Mouse (Mus musculus): Measurements from ENCODE around the gene Tprg.

Tprg gene

GRCm38 (mm10) chr16:25425376-25425775, 138.8 kb downstream of the Tprg start:
- DNase-seq (ENCODE audit: low spot score): no peak

- DNase-seq (ENCODE audit: low spot score): no peak
Observed at GRCm38 (mm10) chr16:25426261-25426660, 139.6 kb downstream of the Tprg start.

- DNase-seq (ENCODE audit: low spot score): no peak
Observed at GRCm38 (mm10) chr16:25440039-25440438, 153.4 kb downstream of the Tprg start.

GRCm38 (mm10) chr16:25445580-25445979, 159.0 kb downstream of the Tprg start:
- no peak for DNase-seq (ENCODE audit: low spot score)

- DNase-seq (ENCODE audit: low spot score): no peak
Observed at GRCm38 (mm10) chr16:25451511-25451910, 164.9 kb downstream of the Tprg start.

- no peak for DNase-seq (ENCODE audit: low spot score)
Observed at GRCm38 (mm10) chr16:25464732-25465131, 178.1 kb downstream of the Tprg start.

GRCm38 (mm10) chr16:25465435-25466139, 179.0 kb downstream of the Tprg start:
- DNase-seq (ENCODE audit: low spot score): no peak

GRCm38 (mm10) chr16:25468040-25468439, 181.4 kb downstream of the Tprg start:
- DNase-seq (ENCODE audit: low spot score): no peak

GRCm38 (mm10) chr16:25468662-25469061, 182.0 kb downstream of the Tprg start:
- no peak for DNase-seq (ENCODE audit: low spot score)
